Mouse (Mus musculus) neural tube, embryonic 14.5 days (tissue): ENCODE measurements around the gene Gm609. TPM values are rescaled to one million over a fixed set of nuclear protein-coding genes. Genes with fewer than 3 reads are reported as not detected.

Experiments
- ATAC-seq: fragments of 200-750 bp; cut with Nextera tagmentation; 2 replicates; pipeline ENCODE4 v1.8.0; 2017; ENCODE audit warnings: low read depth, mild to moderate bottlenecking, moderate TSS enrichment, moderate library complexity
- H3K27ac ChIP-seq: fragments of 300-500 bp; sonication (generic); 2 replicates; pipeline ENCODE4 v1.5.1; 2014; ENCODE audit warnings: low read depth, mild to moderate bottlenecking, control low read depth, low read length, moderate library complexity, mixed read lengths
- H3K27me3 ChIP-seq: fragments of 300-500 bp; sonication (generic); 2 replicates; pipeline ENCODE4 v1.6.1; 2014; ENCODE audit warnings: low read length; ENCODE audit not compliant: control insufficient read depth, insufficient read depth
- H3K36me3 ChIP-seq: fragments of 300-500 bp; sonication (generic); 2 replicates; pipeline ENCODE4 v1.6.1; 2014; ENCODE audit warnings: low read length, mixed read lengths; ENCODE audit not compliant: control insufficient read depth, insufficient read depth
- H3K4me1 ChIP-seq: fragments of 300-500 bp; sonication (generic); 2 replicates; pipeline ENCODE4 v1.6.1; 2014; ENCODE audit warnings: low read length; ENCODE audit not compliant: control insufficient read depth, insufficient read depth
- H3K4me2 ChIP-seq: fragments of 300-500 bp; sonication (generic); 2 replicates; pipeline ENCODE4 v1.6.1; 2014; ENCODE audit warnings: mild to moderate bottlenecking, low read depth, low read length, control low read depth
- H3K4me3 ChIP-seq: fragments of 300-500 bp; sonication (generic); 2 replicates; pipeline ENCODE4 v1.5.1; 2014; ENCODE audit warnings: low read depth, low read length, control low read depth, mixed read lengths
- H3K9ac ChIP-seq: fragments of 300-500 bp; sonication (generic); replicated peaks from 2 replicates; pipeline ENCODE4 v1.6.1; 2014; ENCODE audit warnings: low read depth, mild to moderate bottlenecking, control low read depth, low read length, mixed read lengths
- H3K9me3 ChIP-seq: fragments of 300-500 bp; sonication (generic); 2 replicates; pipeline ENCODE4 v1.6.1; 2016; ENCODE audit warnings: low read length; ENCODE audit not compliant: control insufficient read depth
- WGBS: fragments of 180-500 bp; shearing (Covaris S2); extraction: QIAGEN DNeasy Blood & Tissue Kit; methylation state at CpG from one replicate; pipeline ENCODE4 v1.1.7; 2014; 5-methylcytosine and 5-hydroxymethylcytosine counted together
- polyA plus RNA-seq: library from polyadenylated mRNA; unstranded; fragments of >200 nt; fragmentation: Nextera tagmentation; extraction: Ambion mirVana; gene quantifications from 2 replicates; pipeline ENCODE4 v1.2.1, GENCODE M21; 2014

Gene Gm609
- polyA plus RNA-seq, 1 experiment from 2014 or later = not detected

DNA sequence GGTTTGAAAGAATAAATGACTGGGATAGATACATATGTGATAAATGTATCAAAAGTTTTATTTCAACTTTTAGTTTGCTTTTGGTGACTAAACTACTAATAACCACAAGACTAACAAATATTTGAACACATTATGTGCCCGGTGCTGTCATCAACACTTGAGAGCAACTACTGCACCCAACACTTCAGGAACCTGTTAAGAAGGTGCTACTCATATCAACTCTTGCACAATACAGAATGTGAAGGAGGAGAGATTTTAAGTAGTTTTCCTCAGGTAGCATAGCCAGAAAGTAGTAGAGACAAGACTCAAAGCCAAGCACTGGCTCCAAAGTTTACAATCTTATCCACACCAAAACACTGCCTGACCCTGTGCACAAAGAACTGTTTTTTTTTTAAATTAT is 90.7 kb downstream of the Gm609 start:
- H3K27me3 ChIP-seq = no peaks in the 10 kb centered on the region
- no peak overlapping the region for H3K9ac ChIP-seq
- H3K4me3 ChIP-seq = no peak overlapping the region
- no peak overlapping the region for H3K27ac ChIP-seq
- 91% methylated on average over 1 of the region's 1 CpGs for WGBS
- H3K36me3 ChIP-seq = no peaks in the 10 kb centered on the region
- no peaks in the 10 kb centered on the region; the same call in 1 of the 2 replicates for H3K4me1 ChIP-seq
- ATAC-seq = no peak
- H3K4me2 ChIP-seq = no peak overlapping the region
- H3K9me3 ChIP-seq = no peaks in the 10 kb centered on the region

DNA sequence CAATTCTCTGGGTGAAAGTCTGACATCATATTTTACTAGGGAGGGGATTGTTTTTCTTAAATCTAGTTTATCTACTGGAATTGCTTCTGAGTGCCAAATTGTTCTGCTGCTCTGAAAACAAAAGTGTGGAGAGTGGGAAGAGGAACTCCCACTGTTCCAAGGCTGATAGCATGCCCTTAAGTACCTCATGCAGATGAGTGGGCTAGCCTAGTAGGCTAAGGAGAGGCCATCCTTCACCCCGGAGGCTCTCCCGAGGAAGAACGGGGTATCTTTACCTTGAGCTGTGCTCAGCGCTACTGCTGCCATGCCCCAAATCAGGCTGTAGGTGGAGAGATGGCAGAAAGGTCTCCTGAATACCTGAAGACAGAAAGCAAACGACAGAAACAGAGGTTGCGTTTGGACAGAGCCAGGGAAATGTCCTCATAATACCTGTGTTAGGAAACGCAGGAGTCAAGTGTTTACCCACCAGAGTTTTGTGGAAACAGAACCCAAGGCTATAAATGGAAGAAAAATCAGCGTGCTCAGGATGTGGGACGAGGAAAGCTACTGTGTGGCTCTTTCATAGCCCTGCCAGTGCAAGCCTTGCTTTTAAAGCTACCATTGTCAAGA is 92.7 kb downstream of the Gm609 start:
- no peak for ATAC-seq
- Histone ChIP-seq H3K9ac (no peak overlapping the region), H3K4me2 (no peak overlapping the region), H3K36me3 (peaks cover 5% of the 10 kb centered on the region; the same call in 1 of the 2 replicates), H3K27ac (no peak overlapping the region), H3K4me3 (no peak overlapping the region), H3K9me3 (no peaks in the 10 kb centered on the region), H3K27me3 (no peaks in the 10 kb centered on the region), H3K4me1 (no peaks in the 10 kb centered on the region)
- 67% methylated on average over 9 of the region's 9 CpGs for WGBS

DNA sequence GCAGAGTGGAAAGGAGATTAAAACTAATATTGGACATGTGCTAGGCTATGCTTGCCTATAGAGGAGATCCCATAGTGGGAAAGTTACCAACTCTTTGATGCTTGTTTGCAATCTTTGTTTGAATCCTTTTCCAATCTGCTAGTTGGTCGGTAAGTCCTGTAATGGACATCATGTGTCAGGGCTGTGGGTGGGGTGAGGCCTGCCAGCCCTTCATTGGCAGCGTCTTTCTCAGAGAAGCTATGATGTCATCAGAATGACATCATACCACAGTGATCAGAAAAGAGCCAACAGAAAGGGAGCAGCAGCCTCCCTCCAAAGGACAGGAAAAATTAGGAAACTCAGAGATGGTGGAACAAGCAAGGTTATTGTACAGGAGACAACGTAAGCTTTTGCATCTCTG is 93.4 kb downstream of the Gm609 start:
- H3K27me3 ChIP-seq = no peaks in the 10 kb centered on the region
- no peaks in the 10 kb centered on the region for H3K9me3 ChIP-seq
- no peak overlapping the region for H3K4me3 ChIP-seq
- H3K4me2 ChIP-seq = no peak overlapping the region
- WGBS = 95% methylated on average over 3 of the region's 3 CpGs
- H3K36me3 ChIP-seq = peaks cover 11% of the 10 kb centered on the region; the same call in 1 of the 2 replicates
- ATAC-seq = no peak
- no peaks in the 10 kb centered on the region for H3K4me1 ChIP-seq
- no peak overlapping the region for H3K9ac ChIP-seq
- no peak overlapping the region for H3K27ac ChIP-seq

DNA sequence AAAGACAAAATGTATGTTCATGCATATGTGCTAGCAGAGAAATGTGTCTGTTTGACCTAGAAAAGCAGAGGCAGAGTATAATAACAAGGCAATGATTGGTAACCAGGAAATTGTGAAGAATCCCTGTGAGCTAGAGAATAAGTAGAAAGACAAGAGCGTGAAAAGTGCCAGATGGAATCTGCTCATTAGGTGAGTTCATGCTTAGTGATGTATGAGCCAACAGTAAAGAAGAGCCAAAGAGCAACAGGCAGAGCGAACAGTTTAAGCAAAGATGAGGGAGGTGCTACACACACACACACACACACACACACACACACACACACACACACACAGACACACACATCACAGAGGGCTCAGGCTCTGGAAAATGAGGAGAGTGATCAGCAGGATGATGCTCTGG is 95.3 kb downstream of the Gm609 start:
- no peaks in the 10 kb centered on the region for H3K27me3 ChIP-seq
- no peaks in the 10 kb centered on the region for H3K9me3 ChIP-seq
- WGBS = 67% methylated on average over 2 of the region's 2 CpGs
- H3K9ac ChIP-seq = no peak overlapping the region
- H3K4me1 ChIP-seq = no peaks in the 10 kb centered on the region
- no peak overlapping the region for H3K4me3 ChIP-seq
- no peak for ATAC-seq
- H3K36me3 ChIP-seq = peaks cover 25% of the 10 kb centered on the region
- no peak overlapping the region for H3K27ac ChIP-seq
- no peak overlapping the region for H3K4me2 ChIP-seq

DNA sequence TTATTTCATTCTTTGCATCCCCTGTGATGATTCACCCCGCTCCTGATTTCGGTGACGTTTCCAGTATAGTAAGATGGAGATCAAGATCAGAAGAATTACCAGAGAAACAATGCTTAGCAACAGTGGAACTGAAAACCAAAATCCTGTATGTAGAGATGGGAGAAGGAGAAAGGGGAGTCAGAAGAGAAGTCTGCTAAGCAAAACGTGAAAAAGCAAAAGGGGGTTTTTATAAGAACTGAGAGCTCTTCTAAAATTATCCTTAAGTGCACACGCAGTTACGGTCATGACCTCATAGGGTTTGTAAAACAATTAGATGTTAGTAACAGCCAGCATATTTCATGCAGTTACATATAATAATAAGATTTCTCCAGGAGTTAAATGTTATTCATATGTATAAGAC is 100.5 kb downstream of the Gm609 start:
- H3K27me3 ChIP-seq = no peaks in the 10 kb centered on the region
- no peak overlapping the region for H3K9ac ChIP-seq
- no peaks in the 10 kb centered on the region for H3K9me3 ChIP-seq
- H3K4me2 ChIP-seq = no peak overlapping the region
- H3K36me3 ChIP-seq = peaks cover 29% of the 10 kb centered on the region
- ATAC-seq = no peak
- no peaks in the 10 kb centered on the region for H3K4me1 ChIP-seq
- no peak overlapping the region for H3K4me3 ChIP-seq
- no peak overlapping the region for H3K27ac ChIP-seq
- 93% methylated on average over 6 of the region's 6 CpGs for WGBS

DNA sequence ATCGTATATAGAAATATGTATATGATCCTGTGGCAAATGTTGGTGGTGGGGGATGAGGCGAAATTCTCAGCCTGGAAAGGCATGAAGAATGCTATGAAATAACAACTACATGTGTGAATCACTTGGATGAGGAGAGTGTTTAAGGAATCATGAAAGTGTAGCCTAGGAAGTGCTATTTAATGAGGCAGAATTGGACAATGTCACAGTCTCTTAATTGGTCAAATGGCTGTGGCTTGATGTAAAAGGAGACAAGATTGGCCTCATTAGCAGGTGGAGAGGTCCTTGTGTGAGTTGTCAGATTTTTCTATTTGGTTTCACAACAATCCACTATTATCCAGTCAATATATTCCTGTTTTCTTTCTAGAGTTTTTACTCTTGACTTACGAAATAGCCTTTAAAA is 101.1 kb downstream of the Gm609 start:
- no peak for ATAC-seq
- Histone ChIP-seq H3K4me2 (no peak overlapping the region), H3K9me3 (no peaks in the 10 kb centered on the region), H3K27ac (no peak overlapping the region), H3K4me3 (no peak overlapping the region), H3K4me1 (no peaks in the 10 kb centered on the region), H3K9ac (no peak overlapping the region), H3K27me3 (no peaks in the 10 kb centered on the region), H3K36me3 (peaks cover 34% of the 10 kb centered on the region)
- 97% methylated on average over 3 of the region's 3 CpGs for WGBS

DNA sequence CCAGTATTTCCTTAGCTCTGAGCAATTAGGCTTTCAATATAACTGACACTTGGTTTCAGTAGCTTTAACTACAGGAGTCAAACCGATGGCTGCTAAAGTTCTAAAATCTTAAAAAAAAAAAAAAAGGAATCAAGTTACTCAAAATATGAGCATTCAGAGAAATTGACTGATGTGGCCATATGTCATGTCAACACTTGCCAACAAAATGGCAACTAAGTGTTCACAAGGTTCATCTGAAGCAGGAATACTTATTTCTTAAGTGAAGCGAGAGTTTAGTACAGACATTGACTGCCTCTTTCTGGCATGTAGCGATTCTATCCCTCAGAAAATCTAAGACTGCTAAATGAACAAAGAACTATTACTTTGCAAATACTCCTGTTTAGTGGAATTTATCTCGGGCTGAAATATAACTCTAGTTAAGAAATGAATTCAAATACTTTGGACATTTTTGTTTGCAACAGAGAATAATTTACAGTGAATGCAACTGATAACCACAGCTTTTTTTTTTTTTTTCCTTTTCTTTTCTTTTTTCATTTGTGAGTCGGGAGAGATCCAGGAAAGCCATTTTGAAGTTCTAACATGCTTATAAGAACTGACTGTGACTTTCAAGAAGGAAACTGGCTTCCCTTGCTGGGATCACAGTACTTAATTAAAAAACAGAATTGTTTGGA is 102.3 kb downstream of the Gm609 start:
- Histone ChIP-seq H3K36me3 (peaks cover 34% of the 10 kb centered on the region), H3K4me1 (no peaks in the 10 kb centered on the region), H3K27ac (no peak overlapping the region), H3K4me2 (no peak overlapping the region), H3K9me3 (no peaks in the 10 kb centered on the region), H3K9ac (no peak overlapping the region), H3K4me3 (no peak overlapping the region), H3K27me3 (no peaks in the 10 kb centered on the region)
- ATAC-seq = no peak
- WGBS = 91% methylated on average over 5 of the region's 5 CpGs

DNA sequence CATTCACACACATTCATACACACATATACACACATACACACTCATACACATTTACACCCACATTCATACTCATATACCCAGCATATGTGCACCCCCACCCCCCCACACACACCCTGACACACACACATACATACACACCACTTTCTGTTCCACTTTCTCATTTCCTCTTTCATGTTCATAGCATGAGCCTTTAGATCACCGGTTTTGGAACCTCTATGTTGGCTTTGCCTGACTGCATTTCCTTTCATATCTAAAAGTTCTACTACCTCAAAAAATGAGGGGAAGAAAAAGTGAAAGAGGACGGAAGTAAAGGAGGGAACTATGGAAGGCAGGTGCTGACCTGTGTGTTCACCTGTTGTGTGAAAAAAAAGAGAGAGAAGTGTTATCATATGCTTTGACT is 102.9 kb downstream of the Gm609 start:
- Histone ChIP-seq H3K4me3 (no peak overlapping the region), H3K27me3 (no peaks in the 10 kb centered on the region), H3K9ac (no peak overlapping the region), H3K4me1 (no peaks in the 10 kb centered on the region), H3K9me3 (no peaks in the 10 kb centered on the region), H3K4me2 (no peak overlapping the region), H3K36me3 (peaks cover 28% of the 10 kb centered on the region), H3K27ac (no peak overlapping the region)
- no peak for ATAC-seq
- WGBS = 86% methylated on average over 2 of the region's 2 CpGs

DNA sequence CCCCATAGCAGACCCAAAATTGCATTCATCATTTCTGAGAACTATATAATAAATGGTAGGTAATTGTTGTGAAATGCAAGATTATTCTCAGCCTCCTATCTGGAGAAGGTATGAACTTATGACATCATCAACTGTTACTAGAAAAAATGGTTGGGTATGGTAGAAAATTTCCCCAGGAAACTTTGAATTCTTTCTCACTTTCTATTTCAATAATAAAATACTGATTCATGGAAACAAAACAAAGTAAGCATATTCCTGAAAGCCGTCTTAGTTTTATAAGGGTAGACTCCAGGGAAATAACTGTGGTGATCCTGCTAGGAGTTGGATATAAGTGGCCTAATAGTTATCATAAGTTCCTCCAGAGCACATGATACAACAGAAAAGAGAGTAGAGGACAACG is 103.7 kb downstream of the Gm609 start:
- WGBS = 94% methylated on average over 2 of the region's 2 CpGs
- no peak overlapping the region for H3K27ac ChIP-seq
- ATAC-seq = no peak
- H3K4me1 ChIP-seq = no peaks in the 10 kb centered on the region
- no peaks in the 10 kb centered on the region for H3K9me3 ChIP-seq
- H3K27me3 ChIP-seq = no peaks in the 10 kb centered on the region
- no peak overlapping the region for H3K4me2 ChIP-seq
- H3K4me3 ChIP-seq = no peak overlapping the region
- H3K9ac ChIP-seq = no peak overlapping the region
- peaks cover 21% of the 10 kb centered on the region for H3K36me3 ChIP-seq
